11 mouse cellular contexts compared by ENCODE assay signal in the genomic region with DNA sequence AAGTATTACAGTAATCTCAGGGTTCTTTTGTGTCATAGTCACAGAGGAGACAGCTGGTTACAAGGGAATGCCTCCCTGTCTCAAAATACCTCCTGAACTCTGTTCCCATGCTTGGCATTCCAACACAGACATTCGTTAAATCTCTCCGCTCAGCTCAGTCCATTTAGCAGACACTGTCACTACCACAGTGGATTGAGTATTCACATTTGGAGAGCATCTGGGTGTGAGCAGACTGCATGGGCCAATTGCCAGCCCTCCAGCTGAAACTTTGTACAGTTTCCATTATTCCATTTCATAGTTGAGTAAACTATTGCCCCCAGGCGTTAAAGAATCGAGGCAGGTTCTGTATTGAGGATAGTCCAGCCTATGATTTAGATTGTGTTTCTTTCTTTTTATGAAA.
DNase-seq lines count a peak whose midpoint lies in the region; ATAC-seq and TF ChIP-seq lines count a peak whose summit lies in the region.
"Had no signal": no experiment of that assay in that cellular context is flagged by ENCODE, and none has a peak within 500 bp of the region (broad histone marks: within the 10 kb centered on the region; RNA-seq: fewer than 3 reads in every experiment).

No protein-coding gene starts in this region.

- TF ChIP-seq CTCF in heart, adult 2 months (IDR thresholded peaks at IDR 0.05), result no peak
- no peak for TF ChIP-seq CTCF in kidney, postnatal 0 days (IDR thresholded peaks at IDR 0.05; ENCODE audit: low read depth)
- no peak for TF ChIP-seq CTCF in layer of hippocampus, adult 2 months (conservative IDR thresholded peaks at IDR 0.05)

- no peak overlapping the region for H3K27ac ChIP-seq in heart, adult 2 months
- no peak overlapping the region for H3K27ac ChIP-seq in midbrain, embryonic 14.5 days (replicated peaks; ENCODE audit: low read depth, low read length)
- no peak overlapping the region for H3K27ac ChIP-seq in midbrain, embryonic 10.5 days (replicated peaks)
- no peak overlapping the region for H3K27ac ChIP-seq in kidney, postnatal 0 days
- no peak overlapping the region for H3K27ac ChIP-seq in layer of hippocampus, adult 2 months

- no peak overlapping the region for H3K4me3 ChIP-seq in heart, adult 2 months
- H3K4me3 ChIP-seq in midbrain, embryonic 14.5 days (replicated peaks; ENCODE audit: low read depth, low read length), result no peak overlapping the region
- no peak overlapping the region for H3K4me3 ChIP-seq in midbrain, embryonic 10.5 days
- no peak overlapping the region for H3K4me3 ChIP-seq in kidney, postnatal 0 days (replicated peaks; ENCODE audit: low read depth, low read length)
- no peak overlapping the region for H3K4me3 ChIP-seq in layer of hippocampus, adult 2 months

- no peaks in the 10 kb centered on the region for H3K27me3 ChIP-seq in heart, adult 2 months (ENCODE audit: control insufficient read depth, insufficient read depth, low read length)
- H3K27me3 ChIP-seq in midbrain, embryonic 14.5 days (ENCODE audit: control insufficient read depth, insufficient read depth, low read length), result no peaks in the 10 kb centered on the region
- no peaks in the 10 kb centered on the region for H3K27me3 ChIP-seq in midbrain, embryonic 10.5 days (ENCODE audit: low read depth, poor library complexity, severe bottlenecking)
- no peaks in the 10 kb centered on the region for H3K27me3 ChIP-seq in kidney, postnatal 0 days (ENCODE audit: insufficient read depth, low read length)
- H3K27me3 ChIP-seq: CH12.LX had no signal

- TF ChIP-seq POLR2A in heart, adult 2 months (IDR thresholded peaks at IDR 0.05; ENCODE audit: insufficient read depth, low read depth, low read length), result no peak

- no peak for TF ChIP-seq EP300 in heart, adult 2 months (IDR thresholded peaks at IDR 0.05; ENCODE audit: insufficient read depth, low read depth, low read length)

- no peaks in the 10 kb centered on the region for H3K9me3 ChIP-seq in midbrain, embryonic 14.5 days (ENCODE audit: control insufficient read depth, low read length)
- H3K9me3 ChIP-seq in midbrain, embryonic 10.5 days (replicated peaks), result no peaks in the 10 kb centered on the region
- H3K9me3 ChIP-seq in kidney, postnatal 0 days (replicated peaks; ENCODE audit: low read length), result no peaks in the 10 kb centered on the region

- no peak overlapping the region for H3K4me2 ChIP-seq in midbrain, embryonic 14.5 days (ENCODE audit: low read length)
- no peak overlapping the region for H3K4me2 ChIP-seq in kidney, postnatal 0 days (ENCODE audit: low read length)

- peak; percentile 11 to 30 for DNase-seq in heart, adult 2 months
- no peak for DNase-seq in heart, adult 11 months
- peak; percentile 40 for DNase-seq in midbrain, embryonic 14.5 days
- DNase-seq in midbrain, embryonic 10.5 days (ENCODE audit: low spot score), result no peak
- peak; percentile 18 for DNase-seq in kidney, postnatal 0 days (ENCODE audit: low spot score)
- peak; percentile 12 for DNase-seq in mesoderm, embryonic 11.5 days (ENCODE audit: low read depth, low spot score)
- no peak for DNase-seq in layer of hippocampus, adult 2 months (ENCODE audit: low spot score in 2 of 2)
- DNase-seq in layer of hippocampus, adult 11-12 months (ENCODE audit: low spot score), result no peak
- DNase-seq: forebrain, postnatal 0 days; thymus, postnatal 4 days had no signal

- H3K9ac ChIP-seq in heart, adult 2 months (ENCODE audit: low read depth, low read length), result no peak overlapping the region
- H3K9ac ChIP-seq in midbrain, embryonic 14.5 days (replicated peaks; ENCODE audit: low read length), result no peak overlapping the region
- no peak overlapping the region for H3K9ac ChIP-seq in kidney, postnatal 0 days (ENCODE audit: low read depth, low read length)
- H3K9ac ChIP-seq: forebrain, postnatal 0 days had no signal

- WGBS in heart, adult 2 months, result 48% methylated on average over 4 of the region's 4 CpGs
- 80% methylated on average over 4 of the region's 4 CpGs for WGBS in midbrain, embryonic 14.5 days
- WGBS in midbrain, embryonic 10.5 days, result 92% methylated on average over 4 of the region's 4 CpGs
- 64% methylated on average over 4 of the region's 4 CpGs for WGBS in kidney, postnatal 0 days

- no peaks in the 10 kb centered on the region; the same call in none of the 2 replicates for H3K36me3 ChIP-seq in heart, adult 2 months (ENCODE audit: control insufficient read depth, insufficient read depth, low read length)
- H3K36me3 ChIP-seq in midbrain, embryonic 14.5 days (ENCODE audit: control insufficient read depth, insufficient read depth, low read length), result no peaks in the 10 kb centered on the region
- H3K36me3 ChIP-seq in midbrain, embryonic 10.5 days, result 0 out of 2 replicates have a peak, but pooled peaks cover 5% of the 10 kb centered on the region
- H3K36me3 ChIP-seq in kidney, postnatal 0 days (ENCODE audit: insufficient read depth, low read length), result no peaks in the 10 kb centered on the region; the same call in 1 of the 2 replicates

- H3K79me2 ChIP-seq in heart, adult 2 months (replicated peaks; ENCODE audit: control insufficient read depth, insufficient read depth, low read length), result no peaks in the 10 kb centered on the region

- peaks cover 3% of the 10 kb centered on the region for H3K4me1 ChIP-seq in heart, adult 2 months (ENCODE audit: control insufficient read depth, insufficient read depth, low read length)
- H3K4me1 ChIP-seq in midbrain, embryonic 14.5 days (ENCODE audit: control insufficient read depth, insufficient read depth, low read length), result no peaks in the 10 kb centered on the region
- no peaks in the 10 kb centered on the region; the same call in 1 of the 2 replicates for H3K4me1 ChIP-seq in midbrain, embryonic 10.5 days
- no peaks in the 10 kb centered on the region for H3K4me1 ChIP-seq in kidney, postnatal 0 days (replicated peaks; ENCODE audit: insufficient read depth, low read length)

- intact Hi-C loops in heart, adult 2 months (cut with DNase I), result no loop called here

- no peak for ATAC-seq in midbrain, embryonic 14.5 days (ENCODE audit: low FRiP score, low TSS enrichment)
- no peak for ATAC-seq in kidney, postnatal 0 days (replicated peaks; ENCODE audit: low FRiP score, low read depth)
- ATAC-seq: forebrain, postnatal 0 days had no signal

Comparison
In these comparisons a context has a peak if more than half of its experiments do, and no peak if none do; other contexts are left out.
1. DNase-seq: peak in heart, adult 2 months (2 of 2), midbrain, embryonic 14.5 days (single experiment), kidney, postnatal 0 days (single experiment) and mesoderm, embryonic 11.5 days (single experiment); none in heart, adult 11 months (single experiment), midbrain, embryonic 10.5 days (single experiment), layer of hippocampus, adult 2 months (0 of 2) and layer of hippocampus, adult 11-12 months (single experiment).